Mouse (Mus musculus) adrenal gland, postnatal 25 days (tissue): ENCODE results near the gene Henmt1. TPM values are rescaled to one million over a fixed set of nuclear protein-coding genes. Genes with fewer than 3 reads are reported as not detected.

ENCODE experiments used
- DNase-seq: peaks from one replicate; pipeline ENCODE4 v3.0.0; 2021; ENCODE audit warnings: mixed read lengths
- total RNA-seq: library from RNA; stranded (reverse); gene quantifications from 2 replicates; pipeline ENCODE4 v1.2.3, GENCODE M21; 2021

The Henmt1 gene
- total RNA-seq, 1 experiment from 2014 or later, result not detected

GRCm38 (mm10) chr3:108997762-108998161, 58.1 kb downstream of the Henmt1 start:
- DNase-seq, result no peak

DNA sequence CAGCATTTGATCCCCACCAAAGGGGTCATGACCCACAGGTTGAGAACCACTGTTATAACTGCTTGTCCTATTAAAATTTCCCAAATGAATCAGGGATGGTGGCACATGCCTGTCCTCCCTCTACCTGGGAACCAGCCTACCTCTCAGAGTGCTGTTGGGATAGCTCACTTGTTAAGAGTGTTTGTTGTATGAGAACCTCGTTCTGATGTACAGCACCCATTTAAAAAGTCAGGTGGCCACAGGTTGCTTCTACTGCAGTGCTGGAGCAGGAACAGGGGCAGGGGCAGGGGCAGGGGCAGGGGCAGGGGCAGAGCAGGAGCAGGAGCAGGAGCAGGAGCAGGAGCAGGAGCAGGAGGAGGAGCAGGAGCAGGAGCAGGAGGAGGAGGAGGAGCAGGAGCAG, 59.5 kb downstream of the Henmt1 start:
- no peak for DNase-seq

DNA sequence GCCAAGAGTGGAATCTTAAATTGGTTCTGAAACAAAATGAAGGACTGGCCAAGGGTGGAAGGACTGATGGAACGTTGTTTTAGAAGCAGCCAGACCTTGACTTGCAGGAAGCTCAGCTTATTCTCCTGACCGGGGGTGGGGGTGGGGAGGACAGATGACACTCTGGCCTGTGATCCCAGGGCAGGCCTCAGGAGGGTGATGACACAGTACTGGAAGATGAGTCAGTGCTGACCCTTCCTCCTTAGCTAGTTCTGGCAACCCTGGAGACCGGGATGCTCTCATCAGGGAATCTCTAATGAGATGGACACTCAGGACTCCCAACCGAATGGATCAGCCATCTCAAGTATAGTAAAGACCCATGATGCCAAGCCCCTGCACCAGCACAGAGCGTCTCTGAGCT, 66.1 kb downstream of the Henmt1 start:
- DNase-seq, result no peak

DNA sequence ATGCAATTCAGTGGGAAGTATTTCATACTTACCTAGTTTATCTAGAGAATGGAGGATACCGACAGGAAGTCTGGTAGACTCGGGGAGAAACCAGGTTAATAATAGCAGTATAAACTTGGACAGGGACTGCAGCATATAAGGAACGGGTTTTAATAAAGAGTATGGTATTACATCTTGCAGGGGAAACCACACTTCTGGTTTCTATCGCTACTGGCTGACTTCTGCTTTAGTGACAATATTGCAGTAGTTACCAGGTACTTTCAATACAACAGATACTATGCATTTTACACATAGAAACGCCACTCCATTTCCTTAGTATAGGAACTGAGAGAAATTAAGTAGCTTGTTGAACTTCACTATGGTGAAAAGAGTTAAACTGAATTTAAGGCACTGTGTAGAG, 68.5 kb downstream of the Henmt1 start:
- no peak for DNase-seq

Other genes with a start within 250 kb of the Henmt1 start
- gene Gpsm2, start 217.6 kb upstream of the Henmt1 start, total RNA-seq, result 3.9 and 5.3 TPM in 2 replicates
- gene Aknad1, start 200.2 kb upstream of the Henmt1 start, total RNA-seq, result not detected in 2 replicates
- 45.0 and 63.2 TPM in 2 replicates for gene Stxbp3, start 99.3 kb upstream of the Henmt1 start, total RNA-seq
- gene Fndc7, start 49.9 kb upstream of the Henmt1 start, total RNA-seq, result 0.57 and 0.79 TPM in 2 replicates
- 77.1 and 78.8 TPM in 2 replicates for gene Prpf38b, start 28.1 kb upstream of the Henmt1 start, total RNA-seq
- not detected in 2 replicates for gene Gm9857, start 572 bp downstream of the Henmt1 start, total RNA-seq
- gene Fam102b, start 87.7 kb downstream of the Henmt1 start, total RNA-seq, result 8.6 and 9.4 TPM in 2 replicates
- gene Slc25a54, start 140.6 kb downstream of the Henmt1 start, total RNA-seq, result not detected in 2 replicates
- gene Slc25a24, start 183.3 kb downstream of the Henmt1 start, total RNA-seq, result 43.1 and 60.5 TPM in 2 replicates